18 mouse cellular contexts compared by ENCODE assay signal in genomic region chr9:54499791-54500190, GRCm38 (mm10). TPM values are rescaled to one million over a fixed set of nuclear protein-coding genes. Genes with fewer than 3 reads are reported as not detected.
DNase-seq lines count a peak whose midpoint lies in the region; ATAC-seq and TF ChIP-seq lines count a peak whose summit lies in the region.
"Had no signal": no experiment of that assay in that cellular context is flagged by ENCODE, and none has a peak within 500 bp of the region (broad histone marks: within the 10 kb centered on the region; RNA-seq: fewer than 3 reads in every experiment).

No protein-coding gene starts in this region.

- H3K9me3 ChIP-seq in forebrain, embryonic 15.5 days, result no peaks in the 10 kb centered on the region
- H3K9me3 ChIP-seq in forebrain, embryonic 11.5 days (ENCODE audit: control insufficient read depth, low read length), result no peaks in the 10 kb centered on the region
- no peaks in the 10 kb centered on the region for H3K9me3 ChIP-seq in midbrain, embryonic 13.5 days
- H3K9me3 ChIP-seq: embryonic facial prominence, embryonic 12.5 days; heart, embryonic 13.5 days; lung, embryonic 15.5 days had no signal

- ATAC-seq in forebrain, embryonic 15.5 days (replicated peaks), result no peak
- no peak for ATAC-seq in forebrain, embryonic 11.5 days (replicated peaks; ENCODE audit: low FRiP score)
- ATAC-seq in midbrain, embryonic 13.5 days, result no peak
- ATAC-seq: activated CD4-positive, CD25-positive, alpha-beta regulatory T cell, adult 4 months; CD4-positive, CD25-positive, alpha-beta regulatory T cell, adult 4 months had no signal

- 84% methylated on average over 3 of the region's 3 CpGs for WGBS in forebrain, embryonic 15.5 days
- 79% methylated on average over 3 of the region's 3 CpGs for WGBS in forebrain, embryonic 11.5 days
- 77% methylated on average over 3 of the region's 3 CpGs for WGBS in midbrain, embryonic 13.5 days

- H3K27ac ChIP-seq in forebrain, embryonic 15.5 days (replicated peaks), result no peak overlapping the region
- no peak overlapping the region for H3K27ac ChIP-seq in forebrain, embryonic 11.5 days (ENCODE audit: low read depth, low read length)
- no peak overlapping the region for H3K27ac ChIP-seq in cortical plate, adult 2 months (ENCODE audit: insufficient read depth, low read length)
- no peak overlapping the region for H3K27ac ChIP-seq in midbrain, embryonic 13.5 days
- H3K27ac ChIP-seq: embryonic facial prominence, embryonic 12.5 days; heart, embryonic 13.5 days; lung, embryonic 15.5 days had no signal

- no peak for TF ChIP-seq CTCF in cortical plate, adult 2 months (IDR thresholded peaks at IDR 0.05; ENCODE audit: extremely low read depth, insufficient read depth, low read length)

- no peak overlapping the region for H3K9ac ChIP-seq in forebrain, embryonic 15.5 days (replicated peaks)
- no peak overlapping the region; the same call in 1 of the 2 replicates for H3K9ac ChIP-seq in forebrain, embryonic 11.5 days (ENCODE audit: low read length)
- H3K9ac ChIP-seq in midbrain, embryonic 13.5 days (replicated peaks), result no peak overlapping the region
- H3K9ac ChIP-seq: embryonic facial prominence, embryonic 12.5 days; lung, embryonic 15.5 days had no signal

- no peaks in the 10 kb centered on the region for H3K27me3 ChIP-seq in forebrain, embryonic 15.5 days
- H3K27me3 ChIP-seq in forebrain, embryonic 11.5 days (ENCODE audit: control insufficient read depth, insufficient read depth, low read length), result no peaks in the 10 kb centered on the region; the same call in 1 of the 2 replicates
- H3K27me3 ChIP-seq in midbrain, embryonic 13.5 days, result 0 out of 2 replicates have a peak, but pooled peaks cover 6% of the 10 kb centered on the region

- DNase-seq in forebrain, embryonic 11.5 days (ENCODE audit: low spot score), result no peak
- peak; percentile 2 for DNase-seq in 3T3-L1 (ENCODE audit: low read depth, low spot score)
- DNase-seq in kidney, adult 8-10 months, result no peak
- no peak for DNase-seq in thymus, postnatal 4 days
- no peak for DNase-seq in Muller cell, postnatal 12 days (ENCODE audit: inconsistent ontology term)
- DNase-seq: gastrocnemius, postnatal 10 days; kidney, adult 9 months; right cerebral cortex, postnatal 14 days; thymus, adult 18-20 months had no signal

- no peaks in the 10 kb centered on the region for H3K36me3 ChIP-seq in forebrain, embryonic 15.5 days
- H3K36me3 ChIP-seq in forebrain, embryonic 11.5 days (ENCODE audit: control insufficient read depth, insufficient read depth, low read length), result no peaks in the 10 kb centered on the region
- H3K36me3 ChIP-seq in midbrain, embryonic 13.5 days, result no peaks in the 10 kb centered on the region
- H3K36me3 ChIP-seq: embryonic facial prominence, embryonic 12.5 days; heart, embryonic 13.5 days; lung, embryonic 15.5 days had no signal

- peak overlapping the region; percentile 96 for H3K4me3 ChIP-seq in forebrain, embryonic 15.5 days
- no peak overlapping the region for H3K4me3 ChIP-seq in forebrain, embryonic 11.5 days (ENCODE audit: low read depth, low read length)
- peak overlapping the region; percentile 100 for H3K4me3 ChIP-seq in cortical plate, adult 2 months (ENCODE audit: insufficient read depth, low read length)
- H3K4me3 ChIP-seq in midbrain, embryonic 13.5 days (replicated peaks), result peak overlapping the region; percentile 80

- H3K4me1 ChIP-seq in forebrain, embryonic 15.5 days, result peaks cover 23% of the 10 kb centered on the region
- H3K4me1 ChIP-seq in forebrain, embryonic 11.5 days (replicated peaks; ENCODE audit: control insufficient read depth, insufficient read depth, low read length), result 0 out of 2 replicates have a peak, but pooled peaks cover 2% of the 10 kb centered on the region
- H3K4me1 ChIP-seq in cortical plate, adult 2 months (ENCODE audit: control insufficient read depth, insufficient read depth, low read length), result peaks cover 4% of the 10 kb centered on the region; the same call in 1 of the 2 replicates
- peaks cover 22% of the 10 kb centered on the region for H3K4me1 ChIP-seq in midbrain, embryonic 13.5 days (replicated peaks)
- H3K4me1 ChIP-seq: embryonic facial prominence, embryonic 12.5 days had no signal

- H3K4me2 ChIP-seq in forebrain, embryonic 15.5 days (replicated peaks), result peak overlapping the region; percentile 77
- H3K4me2 ChIP-seq in forebrain, embryonic 11.5 days (ENCODE audit: low read depth, low read length, severe bottlenecking), result no peak overlapping the region
- peak overlapping the region; percentile 65 for H3K4me2 ChIP-seq in midbrain, embryonic 13.5 days (replicated peaks)

- TF ChIP-seq POLR2A in cortical plate, adult 2 months (IDR thresholded peaks at IDR 0.05; ENCODE audit: extremely low read depth, insufficient read depth, low read length), result no peak

RNA-seq across cellular contexts. Expression of gene Dmxl2, which starts 1.6 kb away (rescaled TPM):
- 52.4 and 53.5 TPM in 2 replicates for polyA plus RNA-seq in forebrain, embryonic 15.5 days (2015; fragmentation: Nextera tagmentation; extraction: Ambion mirVana)
- polyA plus RNA-seq in forebrain, embryonic 11.5 days (2014; fragmentation: Nextera tagmentation; extraction: Ambion mirVana), result 13.0 and 15.2 TPM in 2 replicates
- 92.3 and 99.4 TPM in 2 replicates for polyA plus RNA-seq in cortical plate, adult 2 months (2012; rRNA removed)
- polyA plus RNA-seq in midbrain, embryonic 13.5 days (2015; fragmentation: Nextera tagmentation; extraction: Ambion mirVana), result 36.5 and 38.8 TPM in 2 replicates

RNA-seq across cellular contexts. Expression of gene Sh2d7, which starts 39.0 kb away (rescaled TPM):
- 0.15 and 0.22 TPM in 2 replicates for polyA plus RNA-seq in forebrain, embryonic 15.5 days (2015; fragmentation: Nextera tagmentation; extraction: Ambion mirVana)
- polyA plus RNA-seq in forebrain, embryonic 11.5 days (2014; fragmentation: Nextera tagmentation; extraction: Ambion mirVana), result not detected in 2 replicates
- 0.09 and 0.10 TPM in 2 replicates for polyA plus RNA-seq in cortical plate, adult 2 months (2012; rRNA removed)
- not detected in 2 replicates for polyA plus RNA-seq in midbrain, embryonic 13.5 days (2015; fragmentation: Nextera tagmentation; extraction: Ambion mirVana)
- polyA plus RNA-seq: activated CD4-positive, CD25-positive, alpha-beta regulatory T cell, adult 4 months; CD4-positive, CD25-positive, alpha-beta regulatory T cell, adult 4 months; heart, embryonic 13.5 days; liver, embryonic 11.5 days; lung, embryonic 15.5 days had no signal
